Mouse (Mus musculus): ENCODE results near the gene Gm26920. TPM values are rescaled to one million over a fixed set of nuclear protein-coding genes. Genes with fewer than 3 reads are reported as not detected.
A peak's percentile ranks its signal among the peaks of the same experiment; 100 is the strongest.
"Not testable (repeated sequence)": the region's sequence is repeated elsewhere in the genome, so short reads cannot be mapped to it uniquely, and the experiment has no call there.

The Gm26920 gene
- polyA plus RNA-seq (2014; fragmentation: Nextera tagmentation; extraction: Ambion mirVana), result 1.2 and 2.4 TPM in 2 replicates

DNA sequence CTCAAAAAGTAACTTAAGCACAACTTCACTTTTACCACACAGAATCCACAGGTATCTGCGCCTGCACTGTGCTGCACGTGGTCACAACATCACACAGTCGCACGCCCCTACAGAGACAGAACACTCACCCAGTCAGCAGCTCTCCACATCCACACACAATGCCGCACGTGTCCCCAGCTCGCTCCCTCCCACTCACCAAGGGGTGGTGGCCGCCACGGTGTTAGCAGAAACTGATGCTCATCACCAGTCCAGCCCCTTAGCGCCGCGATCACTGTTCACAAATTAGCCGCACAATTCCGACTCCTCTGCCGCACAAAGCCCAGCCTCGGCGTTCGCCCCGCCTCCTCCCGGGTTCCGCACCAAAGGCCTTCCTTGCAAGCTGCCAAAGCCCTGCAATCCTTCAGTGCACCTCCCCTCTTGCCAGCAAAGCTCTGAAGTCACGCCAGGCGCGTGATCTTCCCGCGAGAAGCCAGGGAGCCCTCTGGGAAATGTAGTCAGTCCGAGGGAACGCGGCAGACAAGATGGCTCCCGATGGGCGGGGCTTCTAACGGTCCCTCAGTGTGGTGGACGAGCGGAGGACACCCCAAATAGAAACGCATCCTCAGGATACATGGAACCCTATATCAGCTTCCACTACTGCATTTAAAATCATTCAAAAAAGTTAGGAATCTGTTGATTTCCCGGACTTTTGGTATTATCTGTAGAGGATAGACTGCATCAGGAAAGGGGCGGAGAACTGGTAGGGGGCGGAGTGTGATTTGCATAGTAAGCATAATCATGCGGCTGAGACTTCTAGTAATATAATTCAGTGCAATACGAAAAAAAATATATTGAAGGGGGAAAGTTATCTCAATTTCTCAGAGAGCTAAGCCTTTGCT is at the start of gene Gm26920, which contains the start of gene Zfp566:
Gm26920 (minus strand) TSS at position 319 of the 878 bp plus-strand sequence.
Zfp566 (minus strand) TSS at position 436 of the 878 bp plus-strand sequence.
- Histone ChIP-seq H3K4me2 (peak within 1 kb of the TSS; percentile 81), H3K27ac (ENCODE audit: low read depth, low read length) (peak within 1 kb of the TSS; percentile 72; the same call in 1 of the 2 replicates), H3K36me3 (ENCODE audit: control insufficient read depth, insufficient read depth, low read length) (peaks cover 13% of the 10 kb centered on the region; the same call in 1 of the 2 replicates), H3K4me1 (ENCODE audit: control insufficient read depth, insufficient read depth, low read length) (peaks cover 17% of the 10 kb centered on the region), H3K9me3 (ENCODE audit: control insufficient read depth, low read length) (no peaks in the 10 kb centered on the region), H3K4me3 (ENCODE audit: low read depth, low read length) (peak within 1 kb of the TSS; percentile 68), H3K27me3 (ENCODE audit: control insufficient read depth, insufficient read depth, low read length) (no peaks in the 10 kb centered on the region), H3K9ac (ENCODE audit: low read length) (peak within 1 kb of the TSS; percentile 81)
- DNase-seq (ENCODE audit: low spot score, missing footprints), result peak; percentile 99
- WGBS, result under 1% methylated on average over 40 of the region's 40 CpGs
- ATAC-seq (ENCODE audit: low FRiP score), result peak; percentile 93

DNA sequence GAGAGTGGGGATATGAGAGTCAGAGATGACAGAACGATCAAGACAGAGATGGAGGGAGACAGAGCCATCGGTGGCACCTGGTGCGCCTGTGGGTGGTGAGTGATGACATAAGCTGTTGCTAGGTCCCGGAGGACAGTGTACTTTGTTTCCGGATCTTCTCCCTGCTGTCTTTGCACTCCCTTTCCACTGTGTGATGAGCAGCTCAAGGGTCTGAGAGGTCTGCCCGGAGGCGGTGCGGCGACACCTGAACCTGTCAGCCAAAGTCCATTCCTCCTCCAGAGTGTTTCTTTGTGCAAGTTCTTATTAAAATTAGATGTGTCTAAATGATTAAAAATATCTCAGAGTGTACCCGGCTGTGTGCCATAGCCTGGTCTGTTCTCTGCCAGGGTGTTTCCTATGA is 46.6 kb upstream of the Gm26920 start:
- Histone ChIP-seq H3K9me3 (ENCODE audit: control insufficient read depth, low read length) (no peaks in the 10 kb centered on the region; the same call in 1 of the 2 replicates), H3K4me2 (no peak overlapping the region), H3K27me3 (ENCODE audit: control insufficient read depth, insufficient read depth, low read length) (no peaks in the 10 kb centered on the region), H3K4me3 (ENCODE audit: low read depth, low read length) (no peak overlapping the region), H3K4me1 (ENCODE audit: control insufficient read depth, insufficient read depth, low read length) (no peaks in the 10 kb centered on the region), H3K27ac (ENCODE audit: low read depth, low read length) (no peak overlapping the region), H3K36me3 (ENCODE audit: control insufficient read depth, insufficient read depth, low read length) (peaks cover 23% of the 10 kb centered on the region), H3K9ac (ENCODE audit: low read length) (no peak overlapping the region)
- ATAC-seq (ENCODE audit: low FRiP score) (no peak), DNase-seq (ENCODE audit: low spot score, missing footprints) (no peak)
- WGBS, result 94% methylated on average over 10 of the region's 10 CpGs

DNA sequence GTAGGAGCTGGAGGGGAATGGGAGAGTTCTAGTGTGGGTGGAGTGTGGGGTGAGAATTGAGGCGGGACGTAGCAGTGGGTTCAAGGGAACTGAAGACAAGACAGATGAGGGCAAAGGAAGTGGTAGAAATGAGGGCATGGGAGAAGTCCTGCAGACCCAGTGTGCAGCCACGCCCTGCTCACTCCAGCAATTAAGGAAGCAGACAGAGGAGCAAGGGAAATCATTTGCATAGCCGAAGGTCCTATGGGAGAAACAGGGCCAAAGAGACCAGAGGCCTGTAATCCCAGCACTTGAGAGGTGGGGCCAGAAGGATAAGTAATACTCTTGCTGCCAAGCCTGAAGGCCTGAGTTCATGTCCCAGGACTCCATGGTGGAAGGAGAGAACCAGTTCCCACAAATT is 42.2 kb upstream of the Gm26920 start:
- Histone ChIP-seq H3K27me3 (ENCODE audit: control insufficient read depth, insufficient read depth, low read length) (no peaks in the 10 kb centered on the region), H3K9me3 (ENCODE audit: control insufficient read depth, low read length) (no peaks in the 10 kb centered on the region; the same call in 1 of the 2 replicates), H3K9ac (ENCODE audit: low read length) (no peak overlapping the region), H3K27ac (ENCODE audit: low read depth, low read length) (no peak overlapping the region), H3K4me2 (no peak overlapping the region), H3K4me3 (ENCODE audit: low read depth, low read length) (no peak overlapping the region), H3K4me1 (ENCODE audit: control insufficient read depth, insufficient read depth, low read length) (no peaks in the 10 kb centered on the region), H3K36me3 (ENCODE audit: control insufficient read depth, insufficient read depth, low read length) (peaks cover 38% of the 10 kb centered on the region)
- WGBS, result 95% methylated on average over 4 of the region's 4 CpGs
- DNase-seq (ENCODE audit: low spot score, missing footprints), result no peak
- ATAC-seq (ENCODE audit: low FRiP score), result no peak

DNA sequence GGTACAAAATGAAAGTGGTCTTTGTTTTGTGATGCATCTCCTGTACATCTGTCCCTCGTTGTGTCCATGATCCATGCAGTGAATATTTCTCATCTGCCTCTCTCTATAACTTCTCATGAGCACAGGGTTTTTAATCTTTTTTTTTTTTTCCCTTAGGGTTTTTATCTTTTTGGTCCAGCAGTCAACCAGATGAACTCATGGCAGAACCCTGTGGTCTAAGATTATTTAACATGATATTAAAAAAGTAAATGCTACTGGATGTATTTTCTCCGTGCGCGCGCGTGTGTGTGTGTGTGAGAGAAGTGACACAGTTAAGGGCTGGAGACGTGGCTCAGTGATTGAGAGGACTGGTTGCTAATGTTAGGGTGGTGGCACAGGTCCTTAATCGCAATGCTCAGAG is 39.7 kb upstream of the Gm26920 start:
- peaks cover 38% of the 10 kb centered on the region for H3K36me3 ChIP-seq (ENCODE audit: control insufficient read depth, insufficient read depth, low read length)
- no peak overlapping the region for H3K27ac ChIP-seq (ENCODE audit: low read depth, low read length)
- no peak overlapping the region for H3K4me3 ChIP-seq (ENCODE audit: low read depth, low read length)
- 95% methylated on average over 8 of the region's 8 CpGs for WGBS
- DNase-seq (ENCODE audit: low spot score, missing footprints), result peak; percentile 44
- no peak overlapping the region for H3K4me2 ChIP-seq
- no peaks in the 10 kb centered on the region for H3K4me1 ChIP-seq (ENCODE audit: control insufficient read depth, insufficient read depth, low read length)
- no peak overlapping the region for H3K9ac ChIP-seq (ENCODE audit: low read length)
- H3K9me3 ChIP-seq (ENCODE audit: control insufficient read depth, low read length), result no peaks in the 10 kb centered on the region; the same call in 1 of the 2 replicates
- no peak for ATAC-seq (ENCODE audit: low FRiP score)
- H3K27me3 ChIP-seq (ENCODE audit: control insufficient read depth, insufficient read depth, low read length), result no peaks in the 10 kb centered on the region

DNA sequence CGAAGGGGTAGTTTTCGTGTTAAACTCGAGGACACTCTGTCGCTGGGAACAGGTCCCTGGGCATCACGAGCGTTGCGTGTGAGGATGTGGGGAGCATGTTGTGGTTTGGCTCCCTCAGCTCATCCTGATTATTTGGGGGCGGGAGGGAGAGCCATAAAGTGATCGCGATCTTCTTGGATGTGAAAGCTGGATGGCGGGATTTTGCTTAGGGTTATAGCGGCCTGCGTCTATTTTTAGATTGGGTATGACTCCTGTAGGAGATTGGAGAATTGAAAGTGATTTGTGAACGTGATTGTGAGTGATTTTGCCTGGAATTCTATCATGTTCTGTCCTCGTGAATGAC is 31.9 kb upstream of the Gm26920 start:
- H3K27ac ChIP-seq (ENCODE audit: low read depth, low read length), result no peak overlapping the region; the same call in 1 of the 2 replicates
- DNase-seq (ENCODE audit: low spot score, missing footprints) (no peak), ATAC-seq (ENCODE audit: low FRiP score) (no peak; the same call in 1 of the 2 replicates)
- no peaks in the 10 kb centered on the region for H3K9me3 ChIP-seq (ENCODE audit: control insufficient read depth, low read length)
- peak overlapping the region; percentile 62 for H3K4me3 ChIP-seq (ENCODE audit: low read depth, low read length)
- WGBS, result 8% methylated on average over 15 of the region's 15 CpGs
- H3K4me1 ChIP-seq (ENCODE audit: control insufficient read depth, insufficient read depth, low read length), result peaks cover 9% of the 10 kb centered on the region; the same call in 1 of the 2 replicates
- H3K9ac ChIP-seq (ENCODE audit: low read length), result peak overlapping the region; percentile 82
- H3K4me2 ChIP-seq, result peak overlapping the region; percentile 63
- H3K27me3 ChIP-seq (ENCODE audit: control insufficient read depth, insufficient read depth, low read length), result no peaks in the 10 kb centered on the region
- no peaks in the 10 kb centered on the region for H3K36me3 ChIP-seq (ENCODE audit: control insufficient read depth, insufficient read depth, low read length)

DNA sequence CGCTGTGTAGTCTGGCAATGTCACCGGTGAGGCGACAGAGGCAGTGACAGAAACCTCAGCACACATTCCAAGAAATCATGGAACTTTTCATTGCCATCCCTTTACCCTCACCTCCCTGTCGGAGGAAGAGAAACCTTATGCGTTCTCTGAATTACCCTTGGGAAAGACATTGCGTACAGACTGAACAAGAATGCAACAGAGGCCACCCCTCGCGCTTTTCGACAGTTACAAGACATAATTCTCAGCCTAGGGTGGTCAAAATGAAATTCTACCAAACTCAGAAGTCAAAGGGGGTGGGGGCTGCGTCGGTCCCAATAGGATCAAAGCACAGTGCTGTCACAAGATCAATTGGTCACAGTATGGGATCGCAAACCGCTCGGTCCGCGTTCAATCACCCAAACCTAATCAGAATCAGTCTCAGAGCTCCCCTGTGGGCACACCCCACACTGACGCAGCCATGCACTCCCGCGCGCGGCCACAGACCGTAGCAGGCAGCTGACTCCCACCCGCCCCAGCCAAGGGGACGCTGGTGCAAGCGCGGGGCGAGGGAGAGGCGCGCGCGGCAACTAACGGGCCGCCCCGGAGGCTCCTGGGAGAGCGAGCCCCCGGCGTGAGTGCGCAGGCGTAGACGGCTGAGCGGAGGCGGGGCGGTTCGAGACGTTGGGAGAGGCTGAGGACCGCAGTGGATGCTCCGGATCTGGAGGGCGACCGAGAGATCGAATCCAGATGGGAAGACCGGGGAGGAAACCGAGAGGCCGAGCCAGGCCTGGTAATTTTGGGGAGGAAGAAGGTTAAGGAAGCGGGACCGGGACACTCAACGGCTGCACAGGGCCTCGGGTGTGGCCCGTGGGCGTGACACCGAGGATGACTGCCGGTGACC is 31.3 kb upstream of the Gm26920 start, which contains the start of gene Zfp382:
Zfp382 (plus strand) TSS at position 635 of the 880 bp plus-strand sequence.
- Histone ChIP-seq H3K9ac (ENCODE audit: low read length) (peak within 1 kb of the TSS; percentile 82), H3K36me3 (ENCODE audit: control insufficient read depth, insufficient read depth, low read length) (no peaks in the 10 kb centered on the region), H3K4me2 (peak within 1 kb of the TSS; percentile 63), H3K27ac (ENCODE audit: low read depth, low read length) (peak within 1 kb of the TSS; percentile 77), H3K27me3 (ENCODE audit: control insufficient read depth, insufficient read depth, low read length) (no peaks in the 10 kb centered on the region), H3K9me3 (ENCODE audit: control insufficient read depth, low read length) (no peaks in the 10 kb centered on the region), H3K4me1 (ENCODE audit: control insufficient read depth, insufficient read depth, low read length) (peaks cover 9% of the 10 kb centered on the region; the same call in 1 of the 2 replicates), H3K4me3 (ENCODE audit: low read depth, low read length) (peak within 1 kb of the TSS; percentile 62)
- peak; percentile 97 for ATAC-seq (ENCODE audit: low FRiP score)
- peak; percentile 99 for DNase-seq (ENCODE audit: low spot score, missing footprints)
- under 1% methylated on average over 61 of the region's 61 CpGs for WGBS

DNA sequence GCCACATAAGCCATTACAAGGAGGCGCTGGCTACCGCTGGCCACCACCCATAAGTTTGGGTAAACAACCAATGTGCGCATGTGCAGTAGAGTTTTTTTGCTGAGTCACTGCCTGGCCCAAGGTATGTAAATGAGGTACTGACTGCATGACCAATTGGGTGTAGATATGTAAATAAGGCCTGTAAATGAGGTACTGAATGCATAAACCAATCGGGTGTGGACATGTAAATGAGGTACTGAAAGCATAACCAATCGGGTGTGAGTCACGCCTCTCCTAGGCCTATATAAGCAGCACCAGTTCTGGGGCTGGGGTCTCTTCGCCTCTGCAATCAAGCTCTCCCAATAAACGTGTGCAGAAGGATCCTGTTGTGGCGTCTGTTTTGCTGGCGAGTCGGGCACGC is 27.7 kb upstream of the Gm26920 start:
- DNase-seq (ENCODE audit: low spot score, missing footprints); H3K4me3 ChIP-seq (ENCODE audit: low read depth, low read length); H3K4me2 ChIP-seq; H3K9me3 ChIP-seq (ENCODE audit: control insufficient read depth, low read length); H3K27ac ChIP-seq (ENCODE audit: low read depth, low read length); H3K36me3 ChIP-seq (ENCODE audit: control insufficient read depth, insufficient read depth, low read length); ATAC-seq (ENCODE audit: low FRiP score); H3K9ac ChIP-seq (ENCODE audit: low read length); H3K27me3 ChIP-seq (ENCODE audit: control insufficient read depth, insufficient read depth, low read length); H3K4me1 ChIP-seq (ENCODE audit: control insufficient read depth, insufficient read depth, low read length): not testable (repeated sequence)
- WGBS, result 89% methylated on average over 12 of the region's 12 CpGs

DNA sequence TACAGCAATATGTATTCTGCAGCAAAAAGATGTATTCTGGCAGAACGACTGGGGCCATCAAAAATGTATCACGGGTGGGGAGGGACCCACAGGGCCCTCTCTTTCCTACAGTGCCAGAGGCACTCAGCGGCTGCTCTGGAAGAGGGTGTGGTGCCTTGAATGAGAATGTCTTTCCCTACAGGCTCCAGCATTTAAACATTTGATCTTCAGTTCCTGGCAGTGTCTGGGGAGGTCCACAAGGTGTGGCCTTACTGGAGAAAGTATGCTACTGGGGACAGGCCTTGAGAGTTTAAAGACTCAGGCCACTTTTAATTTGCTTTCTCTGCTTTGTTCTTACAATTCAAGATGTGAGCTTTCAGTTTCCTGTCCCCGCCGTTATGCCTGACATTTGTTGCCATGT is 25.9 kb upstream of the Gm26920 start:
- Histone ChIP-seq H3K27ac (ENCODE audit: low read depth, low read length) (no peak overlapping the region), H3K4me3 (ENCODE audit: low read depth, low read length) (no peak overlapping the region), H3K9me3 (ENCODE audit: control insufficient read depth, low read length) (peaks cover 6% of the 10 kb centered on the region; the same call in 1 of the 2 replicates), H3K4me1 (ENCODE audit: control insufficient read depth, insufficient read depth, low read length) (peaks cover under 1% of the 10 kb centered on the region; the same call in 1 of the 2 replicates), H3K9ac (ENCODE audit: low read length) (no peak overlapping the region), H3K4me2 (no peak overlapping the region), H3K36me3 (ENCODE audit: control insufficient read depth, insufficient read depth, low read length) (no peaks in the 10 kb centered on the region), H3K27me3 (ENCODE audit: control insufficient read depth, insufficient read depth, low read length) (no peaks in the 10 kb centered on the region)
- ATAC-seq (ENCODE audit: low FRiP score) (no peak), DNase-seq (ENCODE audit: low spot score, missing footprints) (no peak)
- 95% methylated on average over 5 of the region's 5 CpGs for WGBS

Measured in midbrain, embryonic 11.5 days (tissue).